In the genomic region with DNA sequence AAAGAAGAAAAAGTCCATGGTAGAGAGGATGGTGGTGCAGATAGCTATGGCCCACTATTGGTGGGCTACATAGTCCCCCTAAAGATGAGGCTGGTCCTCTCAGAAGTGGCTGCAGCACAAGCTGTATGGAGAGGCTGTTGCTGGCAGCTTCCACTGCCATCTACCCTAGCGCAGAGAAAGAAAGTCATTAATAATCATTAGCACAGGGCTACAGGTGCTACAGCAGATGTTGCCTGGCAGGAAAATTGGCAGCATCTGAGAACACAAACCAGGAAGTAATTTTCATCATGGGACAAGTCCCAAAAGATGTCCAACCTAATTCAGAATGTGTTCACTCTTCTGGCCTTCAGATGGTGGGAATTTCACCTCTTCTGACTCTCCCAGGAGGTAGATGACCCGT, we compare ENCODE assay signal across 20 mouse cellular contexts.
A peak's percentile ranks its signal among the peaks of the same experiment; 100 is the strongest.
DNase-seq lines count a peak whose midpoint lies in the region; ATAC-seq lines count a peak whose summit lies in the region.
"Had no signal": no experiment of that assay in that cellular context is flagged by ENCODE, and none has a peak within 500 bp of the region (broad histone marks: within the 10 kb centered on the region; RNA-seq: fewer than 3 reads in every experiment).

No protein-coding gene starts in this region.

- no peak overlapping the region for H3K4me2 ChIP-seq in hindbrain, embryonic 13.5 days
- H3K4me2 ChIP-seq in hindbrain, embryonic 11.5 days (replicated peaks; ENCODE audit: low read depth, low read length): no peak overlapping the region
- H3K4me2 ChIP-seq: embryonic facial prominence, embryonic 15.5 days; limb, embryonic 12.5 days; liver, embryonic 12.5 days; lung, embryonic 15.5 days had no signal

- H3K36me3 ChIP-seq in hindbrain, embryonic 13.5 days: no peaks in the 10 kb centered on the region
- no peaks in the 10 kb centered on the region for H3K36me3 ChIP-seq in hindbrain, embryonic 11.5 days (ENCODE audit: control insufficient read depth, insufficient read depth, low read length)
- H3K36me3 ChIP-seq: embryonic facial prominence, embryonic 15.5 days; heart, embryonic 10.5 days; limb, embryonic 12.5 days; liver, embryonic 12.5 days; lung, embryonic 15.5 days; midbrain, embryonic 10.5 days had no signal

- no peaks in the 10 kb centered on the region for H3K27me3 ChIP-seq in hindbrain, embryonic 13.5 days
- H3K27me3 ChIP-seq in hindbrain, embryonic 11.5 days (ENCODE audit: control insufficient read depth, insufficient read depth, low read length): no peaks in the 10 kb centered on the region
- H3K27me3 ChIP-seq: embryonic facial prominence, embryonic 15.5 days; limb, embryonic 12.5 days; liver, embryonic 12.5 days; lung, embryonic 15.5 days had no signal

- H3K9me3 ChIP-seq in hindbrain, embryonic 13.5 days: no peaks in the 10 kb centered on the region
- no peaks in the 10 kb centered on the region for H3K9me3 ChIP-seq in hindbrain, embryonic 11.5 days (ENCODE audit: control insufficient read depth, low read length)
- H3K9me3 ChIP-seq: embryonic facial prominence, embryonic 15.5 days; heart, embryonic 10.5 days; limb, embryonic 12.5 days; liver, embryonic 12.5 days; lung, embryonic 15.5 days; midbrain, embryonic 10.5 days had no signal

- no peak overlapping the region for H3K9ac ChIP-seq in hindbrain, embryonic 13.5 days
- H3K9ac ChIP-seq in hindbrain, embryonic 11.5 days (ENCODE audit: low read depth, low read length): no peak overlapping the region
- H3K9ac ChIP-seq: embryonic facial prominence, embryonic 15.5 days; limb, embryonic 12.5 days; liver, embryonic 12.5 days; lung, embryonic 15.5 days had no signal

- no peaks in the 10 kb centered on the region for H3K4me1 ChIP-seq in hindbrain, embryonic 13.5 days (replicated peaks)
- no peaks in the 10 kb centered on the region for H3K4me1 ChIP-seq in hindbrain, embryonic 11.5 days (replicated peaks; ENCODE audit: control insufficient read depth, insufficient read depth, low read length)
- H3K4me1 ChIP-seq: embryonic facial prominence, embryonic 15.5 days; heart, embryonic 10.5 days; limb, embryonic 12.5 days; liver, embryonic 12.5 days; lung, embryonic 15.5 days; midbrain, embryonic 10.5 days had no signal

- 57% methylated on average over 2 of the region's 2 CpGs for WGBS in hindbrain, embryonic 13.5 days
- 68% methylated on average over 2 of the region's 2 CpGs for WGBS in hindbrain, embryonic 11.5 days

- H3K27ac ChIP-seq in hindbrain, embryonic 13.5 days: no peak overlapping the region
- H3K27ac ChIP-seq in hindbrain, embryonic 11.5 days (ENCODE audit: low read depth, low read length): no peak overlapping the region
- H3K27ac ChIP-seq: embryonic facial prominence, embryonic 15.5 days; gastrocnemius, adult 2 months; heart, embryonic 10.5 days; limb, embryonic 12.5 days; liver, embryonic 12.5 days; lung, embryonic 15.5 days; macrophage; midbrain, embryonic 10.5 days; stomach, postnatal 0 days had no signal

- H3K4me3 ChIP-seq in hindbrain, embryonic 13.5 days: no peak overlapping the region
- no peak overlapping the region for H3K4me3 ChIP-seq in hindbrain, embryonic 11.5 days (ENCODE audit: low read depth, low read length)
- H3K4me3 ChIP-seq: embryonic facial prominence, embryonic 15.5 days; gastrocnemius, adult 2 months; heart, embryonic 10.5 days; limb, embryonic 12.5 days; liver, embryonic 12.5 days; lung, embryonic 15.5 days; midbrain, embryonic 10.5 days; myocyte had no signal

- no peak for DNase-seq in hindbrain, embryonic 11.5 days (ENCODE audit: low spot score)
- DNase-seq in brain, adult 2 months (ENCODE audit: low read depth, low spot score): peak; percentile 36
- peak; percentile 35 for DNase-seq in cerebellum, adult 11 months
- DNase-seq in cerebellum, postnatal 10 days: peak; percentile 73 to 79
- DNase-seq in thymus, postnatal 4 days: no peak
- DNase-seq in ovary, postnatal 14 days (ENCODE audit: low spot score): no peak
- no peak for DNase-seq in right cerebral cortex, postnatal 4 days
- DNase-seq: B cell, adult 2 months; gastrocnemius, adult 2 months; kidney, adult 11 months had no signal

- peak; percentile 49; the same call in 1 of the 2 replicates for ATAC-seq in hindbrain, embryonic 13.5 days (ENCODE audit: low FRiP score)
- no peak for ATAC-seq in hindbrain, embryonic 11.5 days (ENCODE audit: low FRiP score)
- ATAC-seq: liver, embryonic 12.5 days had no signal

Comparison
In these comparisons a context has a peak if more than half of its experiments do, and no peak if none do; other contexts are left out.
1. DNase-seq: peak in brain, adult 2 months (single experiment), cerebellum, adult 11 months (single experiment) and cerebellum, postnatal 10 days (2 of 2); none in hindbrain, embryonic 11.5 days (single experiment), thymus, postnatal 4 days (single experiment), ovary, postnatal 14 days (single experiment) and right cerebral cortex, postnatal 4 days (single experiment).